Mouse (Mus musculus) heart, adult 2 months (tissue): ENCODE measurements around the gene Trim47.

Experiments
- CTCF ChIP-seq: fragments of 200-600 bp; IDR thresholded peaks from 2 replicates; pipeline ENCODE4 v1.8.1; 2022; ENCODE audit warnings: antibody characterized with exemption, mild to moderate bottlenecking, moderate library complexity
- EP300 ChIP-seq: fragments of 200-500 bp; IDR thresholded peaks from 2 replicates; pipeline ENCODE4 v1.6.1; 2011; ENCODE audit warnings: low read depth, low read length, control low read depth; ENCODE audit not compliant: insufficient read depth
- POLR2A ChIP-seq: fragments of 200-500 bp; IDR thresholded peaks from 2 replicates; pipeline ENCODE4 v1.6.1; 2011; ENCODE audit warnings: mild to moderate bottlenecking, low read depth, low read length, control low read depth; ENCODE audit not compliant: insufficient read depth

GRCm38 (mm10) chr11:116138468-116139138 is 11.6 kb upstream of the Trim47 start, which contains the start of gene Mrpl38:
- TF ChIP-seq CTCF (peak; percentile 85), POLR2A (peak; percentile 55; the same call in 1 of the 2 replicates), EP300 (peak; percentile 53; the same call in 1 of the 2 replicates)
